Mouse (Mus musculus): ENCODE measurements at regions not wholly inside any gene's neighbourhood (a gene's known extent, or its start where the extent isn't known, plus 50 kb on each side); places are given as distances from the start of the nearest gene placed in this dataset.
A peak's percentile ranks its signal among the peaks of the same experiment; 100 is the strongest.

DNA sequence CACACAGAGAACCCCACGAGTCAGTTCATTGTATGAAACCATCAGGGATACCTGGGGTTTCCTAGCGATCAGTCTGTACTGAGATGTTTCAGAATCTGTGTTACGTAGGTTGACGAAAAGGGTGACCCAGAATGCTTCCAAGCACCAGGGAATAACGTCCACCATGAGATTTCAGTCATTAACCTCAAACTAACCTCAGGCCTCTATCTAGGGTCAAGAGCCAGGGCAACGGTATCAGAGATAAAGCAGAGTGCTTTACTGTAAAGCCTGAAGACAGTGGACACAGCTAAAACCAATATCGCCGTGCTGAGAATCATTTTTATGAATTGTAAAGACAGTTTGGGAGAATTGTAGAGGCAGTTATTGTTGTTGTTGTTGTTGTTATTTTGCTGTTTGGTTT lies 52.9 kb upstream of the Errfi1 start:
- H3K27me3 ChIP-seq (replicated peaks; ENCODE audit: control insufficient read depth, insufficient read depth, low read length) = no peaks in the 10 kb centered on the region
- TF ChIP-seq POLR2A (IDR thresholded peaks at IDR 0.05; ENCODE audit: low read depth, low read length) (no peak), CTCF (conservative IDR thresholded peaks at IDR 0.05; ENCODE audit: insufficient read depth, insufficient read length, low read depth, low read length) (no peak)
- peaks cover 27% of the 10 kb centered on the region for H3K4me1 ChIP-seq (ENCODE audit: control insufficient read depth, insufficient read depth, low read length)
- no peak overlapping the region for H3K4me3 ChIP-seq (ENCODE audit: insufficient read depth, low read depth, low read length)
- H3K27ac ChIP-seq (ENCODE audit: insufficient read depth, low read depth, low read length) = no peak overlapping the region
- no peak for DNase-seq
- no peaks in the 10 kb centered on the region for H3K36me3 ChIP-seq (ENCODE audit: control insufficient read depth, insufficient read depth, low read length)
- WGBS = 94% methylated on average over 8 of the region's 8 CpGs

DNA sequence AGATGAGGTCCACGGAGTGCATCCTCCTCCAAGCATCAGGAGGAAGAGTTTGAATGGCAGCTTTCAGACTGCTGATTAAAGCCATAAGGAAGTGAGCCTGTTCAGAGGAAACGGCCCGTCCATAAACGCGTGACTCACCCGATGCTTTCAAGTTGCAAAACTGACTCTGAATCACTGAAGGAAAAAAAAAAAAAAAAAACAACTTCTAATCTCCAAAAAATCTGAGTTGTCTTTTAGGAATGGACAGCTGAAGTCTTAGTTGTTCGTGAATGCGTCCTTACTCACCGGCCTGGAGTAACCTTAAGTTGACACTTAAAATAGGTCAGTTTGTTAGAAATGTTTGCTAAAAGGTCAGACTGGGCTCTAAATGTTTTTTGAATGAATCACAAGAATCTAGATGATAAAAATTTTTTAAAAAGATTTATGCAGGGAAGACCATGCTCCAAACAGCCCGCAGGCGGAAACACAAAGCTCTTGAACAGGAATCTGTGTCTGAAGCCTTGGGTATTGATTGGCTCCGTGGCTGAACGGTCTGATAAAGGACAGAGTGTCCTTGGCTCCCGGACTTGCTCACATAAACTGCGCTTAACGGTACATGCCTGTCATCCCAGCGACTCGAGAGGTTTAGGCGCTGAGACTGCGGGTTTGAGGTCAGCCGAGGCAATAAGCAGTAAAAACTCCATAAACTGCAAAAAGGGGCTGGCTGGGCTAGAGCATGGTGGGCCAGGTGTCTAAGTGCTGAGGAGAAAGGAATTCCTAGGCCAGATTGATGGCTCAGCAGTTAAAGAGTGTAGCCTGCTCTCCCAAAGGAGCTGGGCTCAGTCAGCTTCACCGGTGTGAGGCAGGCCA lies 53.9 kb upstream of the Errfi1 start:
- 21% methylated on average over 22 of the region's 22 CpGs for WGBS
- Histone ChIP-seq H3K27ac (ENCODE audit: insufficient read depth, low read depth, low read length) (peak overlapping the region; percentile 87), H3K27me3 (replicated peaks; ENCODE audit: control insufficient read depth, insufficient read depth, low read length) (no peaks in the 10 kb centered on the region), H3K36me3 (ENCODE audit: control insufficient read depth, insufficient read depth, low read length) (no peaks in the 10 kb centered on the region), H3K4me3 (ENCODE audit: insufficient read depth, low read depth, low read length) (no peak overlapping the region), H3K4me1 (ENCODE audit: control insufficient read depth, insufficient read depth, low read length) (peaks cover 27% of the 10 kb centered on the region)
- peak; percentile 76 for DNase-seq
- no peak for TF ChIP-seq CTCF (conservative IDR thresholded peaks at IDR 0.05; ENCODE audit: insufficient read depth, insufficient read length, low read depth, low read length)
- no peak for TF ChIP-seq POLR2A (IDR thresholded peaks at IDR 0.05; ENCODE audit: low read depth, low read length)

DNA sequence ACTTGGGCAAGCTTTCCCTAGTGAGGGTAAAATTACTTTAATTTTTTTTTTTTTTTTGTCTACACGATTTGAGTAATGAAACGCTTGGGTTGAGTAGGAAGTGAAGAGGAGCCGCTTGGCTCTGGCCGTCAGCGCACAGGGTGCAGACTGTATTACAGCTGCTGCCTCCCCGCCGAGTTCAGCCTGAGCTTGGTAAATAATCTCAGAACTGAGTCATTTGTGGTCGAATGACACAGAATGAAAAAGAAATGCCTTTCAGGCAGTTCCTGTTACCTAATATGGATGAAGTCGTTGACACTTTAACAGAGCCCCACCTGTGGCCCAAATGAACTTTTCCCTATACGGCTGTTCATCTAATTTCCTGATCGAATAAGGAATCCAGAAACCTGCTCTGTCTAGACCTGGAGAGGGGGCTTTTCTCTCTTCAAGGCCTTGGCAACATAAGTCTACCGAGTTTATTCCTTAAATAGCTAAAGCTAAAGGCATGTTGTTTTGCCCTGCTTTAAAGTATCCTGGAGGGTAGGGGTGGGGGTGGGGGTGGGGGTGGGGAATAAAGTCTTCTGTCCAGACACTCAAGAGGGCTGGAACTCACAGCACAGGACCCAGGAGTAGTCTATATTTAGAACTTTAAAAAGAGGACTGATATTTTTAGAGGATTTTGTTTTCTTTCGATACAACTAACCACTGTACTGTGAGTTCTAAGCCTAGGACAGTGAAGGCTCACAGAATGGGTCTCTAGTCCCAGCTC lies 54.8 kb upstream of the Errfi1 start:
- peak; percentile 89 for DNase-seq
- no peaks in the 10 kb centered on the region for H3K27me3 ChIP-seq (replicated peaks; ENCODE audit: control insufficient read depth, insufficient read depth, low read length)
- WGBS = 15% methylated on average over 13 of the region's 13 CpGs
- TF ChIP-seq POLR2A (IDR thresholded peaks at IDR 0.05; ENCODE audit: low read depth, low read length) (no peak), CTCF (conservative IDR thresholded peaks at IDR 0.05; ENCODE audit: insufficient read depth, insufficient read length, low read depth, low read length) (no peak)
- H3K27ac ChIP-seq (ENCODE audit: insufficient read depth, low read depth, low read length) = peak overlapping the region; percentile 89
- H3K36me3 ChIP-seq (ENCODE audit: control insufficient read depth, insufficient read depth, low read length) = no peaks in the 10 kb centered on the region
- peaks cover 21% of the 10 kb centered on the region for H3K4me1 ChIP-seq (ENCODE audit: control insufficient read depth, insufficient read depth, low read length)
- no peak overlapping the region for H3K4me3 ChIP-seq (ENCODE audit: insufficient read depth, low read depth, low read length)

- no peaks in the 10 kb centered on the region for H3K36me3 ChIP-seq (ENCODE audit: control insufficient read depth, insufficient read depth, low read length)
- no peak overlapping the region for H3K4me3 ChIP-seq (ENCODE audit: insufficient read depth, low read depth, low read length)
- peaks cover 20% of the 10 kb centered on the region for H3K4me1 ChIP-seq (ENCODE audit: control insufficient read depth, insufficient read depth, low read length)
- TF ChIP-seq CTCF (conservative IDR thresholded peaks at IDR 0.05; ENCODE audit: insufficient read depth, insufficient read length, low read depth, low read length) (no peak; the same call in 1 of the 2 replicates), POLR2A (IDR thresholded peaks at IDR 0.05; ENCODE audit: low read depth, low read length) (no peak)
- WGBS = 58% methylated on average over 8 of the region's 8 CpGs
- H3K27me3 ChIP-seq (replicated peaks; ENCODE audit: control insufficient read depth, insufficient read depth, low read length) = no peaks in the 10 kb centered on the region
- DNase-seq = no peak
- H3K27ac ChIP-seq (ENCODE audit: insufficient read depth, low read depth, low read length) = peak overlapping the region; percentile 89
These were observed 55.4 kb upstream of the Errfi1 start for GRCm38 (mm10) chr4:150798281-150798680.

- 69% methylated on average over 3 of the region's 3 CpGs for WGBS
- no peaks in the 10 kb centered on the region for H3K27me3 ChIP-seq (replicated peaks; ENCODE audit: control insufficient read depth, insufficient read depth, low read length)
- no peak overlapping the region for H3K4me3 ChIP-seq (ENCODE audit: insufficient read depth, low read depth, low read length)
- H3K36me3 ChIP-seq (ENCODE audit: control insufficient read depth, insufficient read depth, low read length) = no peaks in the 10 kb centered on the region
- H3K27ac ChIP-seq (ENCODE audit: insufficient read depth, low read depth, low read length) = peak overlapping the region; percentile 34
- peak; percentile 84 for DNase-seq
- no peak for TF ChIP-seq POLR2A (IDR thresholded peaks at IDR 0.05; ENCODE audit: low read depth, low read length)
- no peak for TF ChIP-seq CTCF (conservative IDR thresholded peaks at IDR 0.05; ENCODE audit: insufficient read depth, insufficient read length, low read depth, low read length)
- H3K4me1 ChIP-seq (ENCODE audit: control insufficient read depth, insufficient read depth, low read length) = peaks cover 20% of the 10 kb centered on the region
These were observed 56.7 kb upstream of the Errfi1 start for GRCm38 (mm10) chr4:150797057-150797456.

DNA sequence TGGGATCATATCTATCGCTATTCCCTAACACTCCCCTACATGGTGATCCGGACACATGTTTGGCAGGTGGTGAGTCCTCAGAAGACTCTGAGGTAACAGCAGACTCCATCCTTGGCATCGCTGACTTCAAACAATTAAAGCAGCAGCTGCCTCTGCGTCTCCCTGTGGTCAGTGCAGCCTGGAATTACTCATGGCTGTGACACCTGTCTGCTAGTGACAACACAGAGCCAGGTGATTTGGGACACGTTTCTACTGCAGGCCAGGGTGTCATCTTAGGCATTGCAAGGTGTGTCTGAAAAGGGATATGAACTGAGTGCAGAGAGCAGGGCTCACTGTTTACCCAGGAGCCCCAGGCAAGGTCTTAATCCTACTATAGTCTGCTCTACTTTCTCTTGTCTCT lies 58.8 kb upstream of the Errfi1 start:
- Histone ChIP-seq H3K4me1 (ENCODE audit: control insufficient read depth, insufficient read depth, low read length) (peaks cover 16% of the 10 kb centered on the region), H3K4me3 (ENCODE audit: insufficient read depth, low read depth, low read length) (no peak overlapping the region), H3K27me3 (replicated peaks; ENCODE audit: control insufficient read depth, insufficient read depth, low read length) (no peaks in the 10 kb centered on the region), H3K36me3 (ENCODE audit: control insufficient read depth, insufficient read depth, low read length) (no peaks in the 10 kb centered on the region), H3K27ac (ENCODE audit: insufficient read depth, low read depth, low read length) (no peak overlapping the region)
- DNase-seq = no peak
- 85% methylated on average over 5 of the region's 5 CpGs for WGBS
- no peak for TF ChIP-seq POLR2A (IDR thresholded peaks at IDR 0.05; ENCODE audit: low read depth, low read length)
- TF ChIP-seq CTCF (conservative IDR thresholded peaks at IDR 0.05; ENCODE audit: insufficient read depth, insufficient read length, low read depth, low read length) = no peak

GRCm38 (mm10) chr4:150794257-150794794 lies 59.4 kb upstream of the Errfi1 start:
- WGBS = 75% methylated on average over 9 of the region's 9 CpGs
- no peak for DNase-seq
- Histone ChIP-seq H3K4me3 (ENCODE audit: insufficient read depth, low read depth, low read length) (no peak overlapping the region), H3K27ac (ENCODE audit: insufficient read depth, low read depth, low read length) (no peak overlapping the region), H3K27me3 (replicated peaks; ENCODE audit: control insufficient read depth, insufficient read depth, low read length) (no peaks in the 10 kb centered on the region), H3K36me3 (ENCODE audit: control insufficient read depth, insufficient read depth, low read length) (no peaks in the 10 kb centered on the region), H3K4me1 (ENCODE audit: control insufficient read depth, insufficient read depth, low read length) (peaks cover 12% of the 10 kb centered on the region)
- TF ChIP-seq CTCF (conservative IDR thresholded peaks at IDR 0.05; ENCODE audit: insufficient read depth, insufficient read length, low read depth, low read length) (no peak), POLR2A (IDR thresholded peaks at IDR 0.05; ENCODE audit: low read depth, low read length) (no peak)

Data from kidney, adult 2 months (tissue).